Mouse (Mus musculus): ENCODE data around the gene Bptf. TPM values are rescaled to one million over a fixed set of nuclear protein-coding genes. Genes with fewer than 3 reads are reported as not detected.
"Not testable (repeated sequence)": the region's sequence is repeated elsewhere in the genome, so short reads cannot be mapped to it uniquely, and the experiment has no call there.

The Bptf gene
- total RNA-seq, 2 experiments from 2014 or later = 25.9 to 27.7 TPM

DNA sequence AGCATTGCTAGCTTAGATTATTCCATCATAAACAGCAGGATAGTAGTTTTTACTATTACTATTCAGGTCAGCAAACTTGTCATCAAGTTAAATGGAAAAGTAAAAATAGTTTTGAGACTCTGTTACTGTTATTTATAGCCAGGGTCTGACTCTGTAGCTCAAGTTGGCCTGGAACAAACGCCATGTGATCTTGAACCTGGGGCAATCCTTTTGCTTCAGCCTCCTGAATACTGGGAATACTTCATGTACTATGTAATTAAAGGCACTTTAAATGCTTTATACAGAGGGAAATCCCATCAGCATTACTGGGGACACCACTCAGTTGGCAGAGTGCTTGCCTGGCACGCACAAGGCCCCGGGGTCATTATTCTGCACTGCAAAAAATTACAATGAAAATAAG is 68.9 kb downstream of the Bptf start:
- intact Hi-C loops (cut with DNase I) = no loop called here
- no peak for DNase-seq

DNA sequence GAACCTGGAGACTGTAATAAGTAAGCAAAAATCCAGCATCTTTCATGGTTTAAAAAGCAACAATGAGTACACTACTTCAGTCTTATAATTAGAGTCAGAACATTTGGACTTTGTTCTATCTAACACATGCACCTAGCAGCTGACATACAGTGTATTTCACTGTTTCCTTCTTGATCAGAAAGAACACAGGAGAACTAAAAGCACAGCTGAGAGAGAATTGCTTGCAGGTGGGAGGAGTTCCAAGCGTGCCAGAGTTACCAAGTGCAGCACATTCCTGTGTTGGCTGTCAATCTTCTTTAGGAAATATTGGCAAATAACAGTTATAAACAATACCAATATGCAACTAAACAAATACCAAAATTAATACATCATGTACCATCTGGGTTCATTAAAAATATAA is 71.0 kb downstream of the Bptf start:
- intact Hi-C loops (cut with DNase I) = no loop called here
- DNase-seq = no peak

DNA sequence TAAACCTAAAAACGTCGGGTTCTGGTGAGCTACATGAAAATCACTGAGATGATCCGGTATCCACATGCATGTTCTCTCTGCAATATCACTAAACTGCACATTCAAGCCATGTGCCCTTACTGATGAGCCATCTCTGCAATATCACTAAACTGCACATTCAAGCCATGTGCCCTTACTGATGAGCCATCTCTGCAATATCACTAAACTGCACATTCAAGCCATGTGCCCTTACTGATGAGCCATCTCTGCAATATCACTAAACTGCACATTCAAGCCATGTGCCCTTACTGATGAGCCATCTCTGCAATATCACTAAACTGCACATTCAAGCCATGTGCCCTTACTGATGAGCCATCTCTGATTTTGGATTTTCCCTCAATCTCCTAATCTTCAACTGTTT is 72.3 kb downstream of the Bptf start:
- not testable (repeated sequence) for DNase-seq

DNA sequence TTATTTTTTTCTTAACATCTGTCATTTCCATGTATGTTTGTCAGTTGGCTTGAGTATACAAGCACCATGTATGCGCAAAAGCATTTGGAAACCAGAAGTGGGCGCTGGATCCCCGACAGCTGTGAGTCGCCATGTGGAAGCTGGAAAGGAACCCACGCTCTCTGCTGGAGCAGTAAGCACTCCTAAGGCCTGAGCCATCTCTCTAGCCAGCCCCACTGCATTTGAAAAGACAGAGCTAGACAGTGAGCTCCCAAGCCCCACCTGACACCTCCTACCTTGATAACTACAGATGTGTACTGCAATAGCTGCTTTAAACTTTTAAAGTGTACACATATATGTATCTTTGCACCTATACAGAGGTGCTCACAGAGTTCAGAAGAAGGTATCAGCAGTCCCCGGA is 74.5 kb downstream of the Bptf start:
- no peak for DNase-seq
- intact Hi-C loops (cut with DNase I) = no loop called here

More for the DNA sequence above, 72.3 kb downstream of the Bptf start:
- intact Hi-C loops (cut with DNase I) = not testable (repeated sequence)

- intact Hi-C loops (cut with DNase I) = no loop called here
- no peak for DNase-seq
Measured at GRCm38 (mm10) chr11:107054870-107055269, 77.1 kb downstream of the Bptf start.

DNA sequence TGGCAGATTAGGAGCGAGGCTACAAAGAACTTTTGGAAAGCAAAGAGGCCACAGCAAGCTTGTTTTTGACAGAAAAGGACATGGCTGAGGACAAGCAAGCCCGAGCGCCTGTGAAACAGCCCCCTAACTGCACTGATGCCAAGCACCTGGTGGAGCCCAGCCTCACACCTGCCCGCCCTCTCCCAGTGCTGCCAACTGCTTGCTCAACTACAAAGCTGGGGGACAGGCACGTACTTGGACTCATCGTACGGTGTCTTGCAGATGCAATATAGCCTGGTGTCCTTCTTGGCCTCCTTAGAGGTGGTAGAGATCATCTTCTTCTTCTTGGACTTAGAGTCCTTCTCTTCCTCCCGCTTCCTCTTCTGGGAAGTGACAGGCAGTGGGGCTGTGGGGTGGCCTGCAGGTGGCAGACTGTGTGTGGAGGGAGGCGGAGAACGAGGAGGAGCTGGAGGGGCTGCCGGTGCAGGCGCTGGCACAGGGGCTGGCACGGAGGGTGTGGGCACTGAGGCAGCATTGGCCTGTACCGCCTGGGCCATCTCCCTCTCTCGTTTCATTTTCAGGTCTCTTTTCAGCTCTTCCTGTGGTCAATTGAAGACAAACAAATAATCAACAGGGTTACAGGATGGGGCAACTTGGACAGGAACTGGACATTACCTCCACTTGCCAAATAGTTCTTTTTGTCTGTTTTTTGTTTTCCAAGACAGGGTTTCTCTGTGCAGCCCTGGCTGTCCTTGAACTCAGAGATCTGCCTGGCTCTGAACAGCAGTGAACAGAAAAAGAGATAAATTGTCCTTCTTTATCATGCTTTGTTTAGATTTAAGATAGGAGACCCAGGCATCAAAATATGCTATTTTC is 84.9 kb downstream of the Bptf start:
- no peak for DNase-seq
- intact Hi-C loops (cut with DNase I) = no loop called here

- DNase-seq = no peak
- intact Hi-C loops (cut with DNase I) = no loop called here
Measured at GRCm38 (mm10) chr11:107045546-107045945, 86.4 kb downstream of the Bptf start.

GRCm38 (mm10) chr11:107044321-107044720 is 87.6 kb downstream of the Bptf start:
- intact Hi-C loops (cut with DNase I) = loop anchor here (1.0 to 5.0 kb wide), 2 partner anchors 45 to 192 kb away; partner anchors contain the start of gene Kpna2
- DNase-seq = peak; percentile 67 to 73

DNA sequence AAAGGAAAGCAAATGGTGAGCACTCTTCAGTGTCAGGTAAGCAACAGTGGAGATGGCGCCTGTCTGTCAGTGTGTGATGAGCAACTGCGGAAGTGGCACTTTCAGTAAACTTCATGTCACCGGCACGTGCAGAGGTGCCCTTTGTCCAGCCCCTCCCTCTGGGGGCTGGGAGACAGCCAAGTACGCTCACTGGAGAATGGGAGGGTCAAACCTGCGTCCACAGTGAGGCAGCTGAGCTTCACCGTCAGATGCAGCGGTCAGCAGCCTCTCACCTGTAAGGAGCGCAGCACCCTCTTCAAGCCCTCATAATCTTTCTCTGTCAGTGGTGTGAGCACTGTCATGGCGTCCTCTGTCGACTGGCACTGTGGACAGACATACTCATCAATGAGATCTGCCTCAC is 88.6 kb downstream of the Bptf start:
- intact Hi-C loops (cut with DNase I) = loop anchor here (2.0 to 5.0 kb wide), 2 partner anchors 15 to 191 kb away; no protein-coding TSS in a partner anchor
- DNase-seq = no peak

DNA sequence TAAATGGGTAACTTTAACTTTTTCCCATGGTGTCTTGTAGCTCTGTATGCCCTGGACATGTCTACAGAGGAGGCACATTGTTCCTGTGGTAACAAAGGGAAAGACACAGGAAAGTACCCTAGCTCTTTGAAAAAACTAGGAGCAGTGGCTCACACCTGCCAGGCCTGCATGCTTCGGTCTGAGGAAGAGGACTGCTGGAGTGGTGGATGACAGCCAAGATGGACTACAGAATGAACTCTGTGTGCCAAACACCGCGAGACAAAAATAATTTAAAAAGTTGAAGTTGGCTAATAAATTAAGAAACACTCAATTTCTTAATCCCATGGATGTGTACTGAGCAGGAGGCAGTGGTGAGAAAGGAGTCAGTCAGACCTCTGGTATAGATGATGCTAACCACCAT is 90.5 kb downstream of the Bptf start:
- intact Hi-C loops (cut with DNase I) = loop anchor here (5.0 kb wide), 1 partner anchor 189 kb away; no protein-coding TSS in a partner anchor
- no peak for DNase-seq

- intact Hi-C loops (cut with DNase I) = loop anchor here (5.0 kb wide), 1 partner anchor 177 kb away; no protein-coding TSS in a partner anchor
- DNase-seq = no peak
Measured at GRCm38 (mm10) chr11:107039417-107039816, 92.5 kb downstream of the Bptf start.

- DNase-seq = no peak
- intact Hi-C loops (cut with DNase I) = no loop called here
Measured at GRCm38 (mm10) chr11:107034085-107034810, 97.7 kb downstream of the Bptf start.

GRCm38 (mm10) chr11:107031635-107032034 is 100.3 kb downstream of the Bptf start:
- DNase-seq = no peak
- intact Hi-C loops (cut with DNase I) = no loop called here

DNA sequence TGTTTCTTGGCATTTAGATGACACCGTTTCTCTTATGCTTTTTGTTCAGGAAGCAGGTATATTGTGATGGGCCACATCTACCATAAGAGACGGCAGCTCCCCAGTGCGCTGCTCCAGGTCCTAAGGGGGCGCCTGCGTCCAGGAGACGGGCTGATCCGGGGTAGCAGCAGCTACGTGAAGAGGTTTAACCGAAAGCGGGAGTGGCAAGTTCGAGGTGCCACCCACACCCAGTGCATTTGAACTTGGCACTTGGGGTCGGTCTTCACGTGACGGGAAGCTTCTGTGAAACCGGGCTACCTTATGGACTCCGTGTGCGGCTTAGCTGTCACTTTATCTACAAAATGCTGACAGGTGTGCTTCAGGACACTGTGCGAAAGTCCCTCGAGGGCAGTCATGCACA is 102.4 kb downstream of the Bptf start:
- DNase-seq = no peak
- intact Hi-C loops (cut with DNase I) = loop anchor here (2.0 kb wide), 1 partner anchor 13 kb away; no protein-coding TSS in a partner anchor

DNA sequence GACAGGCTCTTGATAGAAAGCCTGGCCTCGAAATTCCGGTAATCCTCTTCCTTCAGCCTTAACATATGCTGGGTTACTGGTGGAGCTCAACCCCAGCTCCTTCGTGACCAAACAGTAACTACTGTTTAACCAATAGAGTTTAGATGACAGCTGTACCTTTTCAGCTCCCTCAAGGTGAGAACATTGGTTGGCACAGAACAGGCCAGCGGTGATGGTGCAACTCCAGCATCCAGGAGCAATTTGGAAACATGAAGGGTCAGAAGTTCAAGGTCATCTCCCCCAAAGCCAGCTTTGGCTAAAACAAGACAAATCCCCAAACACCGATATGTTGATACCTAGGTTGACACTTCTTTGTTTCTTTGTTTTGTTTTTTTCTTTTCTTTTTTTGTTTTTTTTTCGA is 103.2 kb downstream of the Bptf start:
- DNase-seq = no peak
- intact Hi-C loops (cut with DNase I) = loop anchor here (2.0 kb wide), 1 partner anchor 14 kb away; no protein-coding TSS in a partner anchor

GRCm38 (mm10) chr11:107028275-107028618 is 103.7 kb downstream of the Bptf start:
- intact Hi-C loops (cut with DNase I) = loop anchor here (2.0 kb wide), 1 partner anchor 15 kb away; no protein-coding TSS in a partner anchor
- no peak for DNase-seq

DNA sequence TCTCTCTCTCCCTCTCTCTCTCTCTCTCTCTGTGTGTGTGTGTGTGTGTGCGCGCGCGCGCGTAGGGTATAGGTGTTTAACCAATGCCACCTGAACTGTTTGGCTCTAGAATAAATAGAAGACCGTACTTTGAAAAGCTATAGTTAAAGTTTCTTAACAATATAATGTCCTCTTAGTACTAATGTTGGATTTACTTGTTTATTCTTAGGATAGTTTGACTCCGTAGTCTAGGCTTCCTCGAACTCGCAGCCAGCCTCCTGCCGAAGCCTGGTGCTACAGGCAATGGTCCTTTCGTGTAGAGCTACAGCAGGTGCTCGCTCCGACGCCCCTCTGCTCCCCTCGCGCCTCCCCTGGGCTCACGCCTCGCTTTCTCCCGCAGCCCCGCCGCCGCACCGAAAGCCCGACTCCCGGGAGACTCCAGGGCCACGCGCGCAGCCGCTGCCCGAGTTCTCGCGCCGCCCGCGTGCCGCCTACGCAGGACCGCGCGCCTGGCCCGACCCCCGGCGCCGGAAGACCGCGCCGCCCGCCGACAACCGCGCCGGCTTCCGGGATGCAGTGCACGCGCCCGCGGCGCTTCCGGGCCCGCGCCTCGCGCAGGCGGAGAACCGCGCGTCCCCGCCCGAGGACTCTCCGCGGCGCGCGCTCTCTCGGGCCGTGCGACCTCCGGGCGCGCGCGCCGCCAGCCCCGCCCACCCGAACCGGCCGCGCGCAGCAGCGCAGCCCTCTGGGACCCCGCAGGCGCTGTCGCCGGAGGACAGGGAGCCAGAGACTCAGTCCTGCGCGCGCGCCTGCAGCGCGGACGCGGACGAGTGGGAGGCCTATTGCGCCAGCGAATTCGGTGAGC is 104.3 kb downstream of the Bptf start:
- DNase-seq = peak; percentile 87 to 89

DNA sequence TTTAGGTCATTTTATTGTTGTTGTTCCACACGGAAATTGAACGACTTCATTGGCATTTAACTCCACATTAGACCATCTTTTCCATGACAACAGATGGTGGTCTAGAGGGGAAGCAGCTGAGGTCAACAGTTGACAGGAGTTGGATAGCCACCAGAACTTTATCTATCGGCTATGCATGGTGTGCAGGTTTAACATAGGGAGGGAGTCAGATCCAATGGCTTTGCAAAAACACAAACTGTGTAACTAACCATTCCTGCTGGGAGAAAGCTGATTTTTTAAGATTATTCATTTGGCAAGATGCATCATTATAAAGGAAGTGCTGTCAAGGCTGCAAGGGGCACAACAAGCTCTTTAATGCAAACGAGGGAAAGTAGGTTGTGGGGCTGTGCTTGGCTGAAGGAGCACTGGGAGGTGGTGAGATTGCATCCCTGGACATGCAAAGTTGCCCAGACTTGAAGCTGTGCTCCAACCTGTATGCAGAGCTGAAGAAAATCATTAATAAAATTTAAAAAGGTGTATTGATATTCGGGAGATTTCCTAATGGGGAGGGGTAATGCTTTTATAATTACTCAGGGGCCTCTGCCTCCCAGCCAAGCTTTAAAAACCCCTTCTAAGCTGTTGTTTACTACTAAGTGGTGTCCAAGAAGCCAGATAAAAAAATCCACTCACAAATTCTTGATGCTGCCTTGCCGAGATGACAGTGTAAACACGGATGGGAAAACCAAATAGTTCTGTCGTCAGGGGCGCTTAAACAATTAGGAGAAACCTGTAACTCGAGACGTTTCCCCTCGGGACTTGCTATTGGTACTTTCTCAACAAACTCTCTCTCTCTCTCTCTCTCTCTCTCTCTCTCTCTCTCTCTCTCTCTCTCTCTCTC is 105.1 kb downstream of the Bptf start:
- intact Hi-C loops (cut with DNase I) = no loop called here
- DNase-seq = peak in 1 of 2 experiments; percentile 22

More for the DNA sequence above, 104.3 kb downstream of the Bptf start:
- intact Hi-C loops (cut with DNase I) = loop anchor here (2.0 kb wide), 1 partner anchor 15 kb away; no protein-coding TSS in a partner anchor

Data from heart, postnatal 36 days (tissue).